Mouse (Mus musculus): Measurements from ENCODE around the gene G3bp2.

Gene G3bp2

GRCm38 (mm10) chr5:92042377-92043348 lies 40.9 kb downstream of the G3bp2 start:
- peak; percentile 95 to 99 for DNase-seq (ENCODE audit: inconsistent age in 2 of 2, low spot score in 1 of 2)

- DNase-seq (ENCODE audit: inconsistent age in 2 of 2, low spot score in 1 of 2): no peak
Observed at GRCm38 (mm10) chr5:92019960-92020359, 63.6 kb downstream of the G3bp2 start.

GRCm38 (mm10) chr5:92011756-92012155 lies 71.8 kb downstream of the G3bp2 start:
- no peak for DNase-seq (ENCODE audit: inconsistent age in 2 of 2, low spot score in 1 of 2)

- no peak for DNase-seq (ENCODE audit: inconsistent age in 2 of 2, low spot score in 1 of 2)
Observed at GRCm38 (mm10) chr5:92009827-92010226, 73.7 kb downstream of the G3bp2 start.

GRCm38 (mm10) chr5:92003011-92003410 lies 80.5 kb downstream of the G3bp2 start:
- peak in 1 of 2 experiments; percentile 61 for DNase-seq (ENCODE audit: inconsistent age in 2 of 2, low spot score in 1 of 2)

All from adrenal gland, adult (tissue).